Mouse (Mus musculus) hindbrain, embryonic 16.5 days (tissue): Measurements from ENCODE around the gene Txndc15. TPM values are rescaled to one million over a fixed set of nuclear protein-coding genes. Genes with fewer than 3 reads are reported as not detected.

Experiments used
- ATAC-seq: fragments of 200-750 bp; cut with Nextera tagmentation; 2 replicates; pipeline ENCODE4 v1.8.0; 2017; ENCODE audit warnings: moderate TSS enrichment, moderate library complexity
- H3K27ac ChIP-seq: fragments of 300-500 bp; sonication (generic); 2 replicates; pipeline ENCODE4 v1.5.1; 2014; ENCODE audit warnings: low read depth, mild to moderate bottlenecking, control low read depth, low read length, moderate library complexity
- H3K27me3 ChIP-seq: fragments of 300-500 bp; sonication (generic); replicated peaks from 2 replicates; pipeline ENCODE4 v1.6.1; 2014; ENCODE audit warnings: low read length; ENCODE audit not compliant: control insufficient read depth, insufficient read depth
- H3K36me3 ChIP-seq: fragments of 300-500 bp; sonication (generic); 2 replicates; pipeline ENCODE4 v1.6.1; 2014; ENCODE audit warnings: mild to moderate bottlenecking, low read length, moderate library complexity, mixed read lengths; ENCODE audit not compliant: control insufficient read depth, insufficient read depth
- H3K4me1 ChIP-seq: fragments of 300-500 bp; sonication (generic); 2 replicates; pipeline ENCODE4 v1.6.1; 2014; ENCODE audit warnings: low read depth, low read length; ENCODE audit not compliant: control insufficient read depth, insufficient read depth
- H3K4me2 ChIP-seq: fragments of 300-500 bp; sonication (generic); 2 replicates; pipeline ENCODE4 v1.6.1; 2014; ENCODE audit warnings: mild to moderate bottlenecking, low read length, control low read depth, moderate library complexity
- H3K4me3 ChIP-seq: fragments of 300-500 bp; sonication (generic); 2 replicates; pipeline ENCODE4 v1.5.1; 2014; ENCODE audit warnings: mild to moderate bottlenecking, low read length, control low read depth, moderate library complexity
- H3K9ac ChIP-seq: fragments of 300-500 bp; sonication (generic); 2 replicates; pipeline ENCODE4 v1.6.1; 2014; ENCODE audit warnings: low read depth, mild to moderate bottlenecking, control low read depth, low read length, moderate library complexity
- H3K9me3 ChIP-seq: fragments of 300-500 bp; sonication (generic); 2 replicates; pipeline ENCODE4 v1.6.1; 2014; ENCODE audit warnings: mild to moderate bottlenecking, low read length, moderate library complexity; ENCODE audit not compliant: control insufficient read depth
- WGBS: fragments of 180-500 bp; shearing (Covaris S2); extraction: QIAGEN DNeasy Blood & Tissue Kit; methylation state at CpG from one replicate; pipeline ENCODE4 v1.1.7; 2014; 5-methylcytosine and 5-hydroxymethylcytosine counted together
- polyA plus RNA-seq: library from polyadenylated mRNA; unstranded; fragments of >200 nt; fragmentation: Nextera tagmentation; extraction: Ambion mirVana; gene quantifications from 2 replicates; pipeline ENCODE4 v1.2.1, GENCODE M21; 2015

Gene Txndc15
- polyA plus RNA-seq, 1 experiment from 2014 or later: 149 TPM

GRCm38 (mm10) chr13:55754380-55754779 lies 39.9 kb downstream of the Txndc15 start:
- H3K4me1 ChIP-seq: no peaks in the 10 kb centered on the region
- no peak for ATAC-seq
- H3K27ac ChIP-seq: no peak overlapping the region

GRCm38 (mm10) chr13:55756789-55757188 lies 42.3 kb downstream of the Txndc15 start:
- ATAC-seq: no peak
- Histone ChIP-seq H3K27ac (no peak overlapping the region), H3K4me3 (no peak overlapping the region), H3K9me3 (no peaks in the 10 kb centered on the region), H3K36me3 (no peaks in the 10 kb centered on the region), H3K4me1 (no peaks in the 10 kb centered on the region), H3K27me3 (no peaks in the 10 kb centered on the region), H3K4me2 (no peak overlapping the region), H3K9ac (no peak overlapping the region)
- WGBS: 44% methylated on average over 8 of the region's 8 CpGs

More at GRCm38 (mm10) chr13:55754380-55754779, 39.9 kb downstream of the Txndc15 start:
- 79% methylated on average over 13 of the region's 13 CpGs for WGBS
- Histone ChIP-seq H3K9me3 (no peaks in the 10 kb centered on the region), H3K4me3 (no peak overlapping the region), H3K9ac (no peak overlapping the region), H3K36me3 (no peaks in the 10 kb centered on the region), H3K27me3 (no peaks in the 10 kb centered on the region), H3K4me2 (no peak overlapping the region)

- 88% methylated on average over 6 of the region's 6 CpGs for WGBS
- Histone ChIP-seq H3K27ac (no peak overlapping the region), H3K9ac (no peak overlapping the region), H3K4me1 (no peaks in the 10 kb centered on the region), H3K9me3 (no peaks in the 10 kb centered on the region), H3K4me2 (no peak overlapping the region), H3K36me3 (no peaks in the 10 kb centered on the region), H3K4me3 (no peak overlapping the region), H3K27me3 (no peaks in the 10 kb centered on the region)
- no peak for ATAC-seq
Measured at GRCm38 (mm10) chr13:55757645-55758044, 43.2 kb downstream of the Txndc15 start.

GRCm38 (mm10) chr13:55760576-55760975 lies 46.1 kb downstream of the Txndc15 start:
- Histone ChIP-seq H3K9me3 (no peaks in the 10 kb centered on the region), H3K9ac (no peak overlapping the region), H3K4me1 (no peaks in the 10 kb centered on the region), H3K4me2 (no peak overlapping the region), H3K4me3 (no peak overlapping the region), H3K27me3 (no peaks in the 10 kb centered on the region), H3K36me3 (no peaks in the 10 kb centered on the region), H3K27ac (no peak overlapping the region)
- 44% methylated on average over 10 of the region's 10 CpGs for WGBS
- ATAC-seq: no peak

DNA sequence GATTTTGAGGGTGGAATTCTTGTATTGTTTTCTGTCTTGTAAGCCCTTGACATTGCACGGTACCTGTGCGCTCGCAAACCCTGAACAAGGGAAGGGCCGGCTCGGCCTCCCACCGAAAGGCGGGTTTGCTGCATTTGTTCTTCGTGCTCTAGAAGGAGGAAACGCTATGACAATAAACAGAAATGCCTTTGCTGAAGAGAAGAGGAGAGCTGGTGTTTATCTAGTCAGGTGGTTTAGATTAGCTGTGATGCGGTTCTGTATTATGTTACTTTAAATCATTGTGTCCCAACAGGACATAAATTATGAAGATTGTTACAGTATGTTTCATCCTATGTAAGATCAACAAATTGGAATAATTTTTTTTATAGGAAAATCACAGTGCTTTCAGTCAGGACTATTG lies 47.0 kb downstream of the Txndc15 start:
- ATAC-seq: no peak
- 83% methylated on average over 10 of the region's 10 CpGs for WGBS
- Histone ChIP-seq H3K36me3 (no peaks in the 10 kb centered on the region), H3K27me3 (no peaks in the 10 kb centered on the region), H3K27ac (no peak overlapping the region), H3K9ac (no peak overlapping the region), H3K9me3 (no peaks in the 10 kb centered on the region), H3K4me2 (no peak overlapping the region), H3K4me3 (no peak overlapping the region), H3K4me1 (no peaks in the 10 kb centered on the region)

DNA sequence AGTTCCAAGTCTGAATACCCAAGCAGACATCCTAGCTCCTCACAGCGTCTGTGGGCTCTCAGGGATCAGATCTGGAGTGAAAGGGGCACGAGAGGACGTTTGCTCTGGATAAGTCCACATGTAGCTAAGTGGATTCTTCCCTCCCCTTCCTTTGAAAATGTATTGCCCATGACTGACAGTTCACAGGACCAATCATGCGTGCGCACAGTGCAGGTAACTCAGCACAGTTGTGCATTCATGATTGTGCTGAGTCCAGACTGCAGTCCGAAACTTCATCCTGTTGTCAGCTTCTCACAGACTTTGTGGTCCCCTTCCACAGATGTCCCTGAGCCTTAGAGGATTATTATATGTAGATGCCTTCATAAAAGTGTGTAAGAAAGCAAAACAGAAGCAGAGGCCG lies 59.9 kb downstream of the Txndc15 start:
- WGBS: 88% methylated on average over 7 of the region's 7 CpGs

GRCm38 (mm10) chr13:55775056-55775455 lies 60.6 kb downstream of the Txndc15 start:
- 71% methylated on average over 11 of the region's 11 CpGs for WGBS
- no peaks in the 10 kb centered on the region for H3K9me3 ChIP-seq

More for the DNA sequence above, 59.9 kb downstream of the Txndc15 start:
- no peak overlapping the region for H3K27ac ChIP-seq
- H3K4me3 ChIP-seq: no peak overlapping the region
- no peaks in the 10 kb centered on the region for H3K27me3 ChIP-seq
- no peaks in the 10 kb centered on the region for H3K9me3 ChIP-seq
- H3K36me3 ChIP-seq: no peaks in the 10 kb centered on the region
- H3K4me1 ChIP-seq: no peaks in the 10 kb centered on the region
- ATAC-seq: no peak
- no peak overlapping the region for H3K9ac ChIP-seq
- no peak overlapping the region for H3K4me2 ChIP-seq

More at GRCm38 (mm10) chr13:55775056-55775455, 60.6 kb downstream of the Txndc15 start:
- Histone ChIP-seq H3K4me1 (no peaks in the 10 kb centered on the region), H3K4me3 (no peak overlapping the region), H3K36me3 (no peaks in the 10 kb centered on the region), H3K9ac (no peak overlapping the region), H3K27me3 (no peaks in the 10 kb centered on the region), H3K4me2 (no peak overlapping the region), H3K27ac (no peak overlapping the region)
- ATAC-seq: no peak

Other genes with a start within 250 kb of the Txndc15 start
- 482 and 556 TPM in 2 replicates for gene Dbn1, start 226.5 kb upstream of the Txndc15 start, polyA plus RNA-seq
- gene Pdlim7, start 201.0 kb upstream of the Txndc15 start, polyA plus RNA-seq: 161 and 177 TPM in 2 replicates
- 3.6 and 4.3 TPM in 2 replicates for gene Dok3, start 185.4 kb upstream of the Txndc15 start, polyA plus RNA-seq
- gene Ddx41, start 178.0 kb upstream of the Txndc15 start, polyA plus RNA-seq: 55.3 and 56.3 TPM in 2 replicates
- 41.1 and 50.0 TPM in 2 replicates for gene Fam193b, start 143.5 kb upstream of the Txndc15 start, polyA plus RNA-seq
- 102 TPM in 2 replicates for gene Tmed9, start 140.9 kb upstream of the Txndc15 start, polyA plus RNA-seq
- 40.9 and 42.3 TPM in 2 replicates for gene B4galt7, start 114.8 kb upstream of the Txndc15 start, polyA plus RNA-seq
- 97.4 and 108 TPM in 2 replicates for gene Caml, start 91.6 kb upstream of the Txndc15 start, polyA plus RNA-seq
- gene Ddx46, start 79.6 kb upstream of the Txndc15 start, polyA plus RNA-seq: 21.5 and 23.1 TPM in 2 replicates
- 65.5 and 73.6 TPM in 2 replicates for gene B230219D22Rik, start 21.5 kb upstream of the Txndc15 start, polyA plus RNA-seq
- gene Pcbd2, start 12.7 kb downstream of the Txndc15 start, polyA plus RNA-seq: 26.1 and 26.5 TPM in 2 replicates
- 0.19 TPM in 1 of 2 replicates, not detected in the other for gene Catsper3, start 69.9 kb downstream of the Txndc15 start, polyA plus RNA-seq
- 0.36 TPM in 1 of 2 replicates, not detected in the other for gene Pitx1, start 121.5 kb downstream of the Txndc15 start, polyA plus RNA-seq